Mouse (Mus musculus) monocyte, adult 5-6 weeks (primary cell): ENCODE results near the gene Hist1h2ah. TPM values are rescaled to one million over a fixed set of nuclear protein-coding genes. Genes with fewer than 3 reads are reported as not detected.

Experiments used
- ATAC-seq: fragments of 153-309, 156-312 bp; replicated peaks from 2 replicates; pipeline ENCODE4 v1.8.0; 2017; ENCODE audit warnings: mild to moderate bottlenecking; ENCODE audit not compliant: low TSS enrichment, insufficient number of reproducible peaks, severe bottlenecking, poor library complexity, low FRiP score
- total RNA-seq: library from RNA; stranded (forward); fragments of 200-1000, 200-491, 200-594 nt; gene quantifications from 3 replicates; pipeline ENCODE4 v1.2.3, GENCODE M21; 2017

Gene Hist1h2ah
- total RNA-seq, 1 experiment from 2014 or later: not detected

DNA sequence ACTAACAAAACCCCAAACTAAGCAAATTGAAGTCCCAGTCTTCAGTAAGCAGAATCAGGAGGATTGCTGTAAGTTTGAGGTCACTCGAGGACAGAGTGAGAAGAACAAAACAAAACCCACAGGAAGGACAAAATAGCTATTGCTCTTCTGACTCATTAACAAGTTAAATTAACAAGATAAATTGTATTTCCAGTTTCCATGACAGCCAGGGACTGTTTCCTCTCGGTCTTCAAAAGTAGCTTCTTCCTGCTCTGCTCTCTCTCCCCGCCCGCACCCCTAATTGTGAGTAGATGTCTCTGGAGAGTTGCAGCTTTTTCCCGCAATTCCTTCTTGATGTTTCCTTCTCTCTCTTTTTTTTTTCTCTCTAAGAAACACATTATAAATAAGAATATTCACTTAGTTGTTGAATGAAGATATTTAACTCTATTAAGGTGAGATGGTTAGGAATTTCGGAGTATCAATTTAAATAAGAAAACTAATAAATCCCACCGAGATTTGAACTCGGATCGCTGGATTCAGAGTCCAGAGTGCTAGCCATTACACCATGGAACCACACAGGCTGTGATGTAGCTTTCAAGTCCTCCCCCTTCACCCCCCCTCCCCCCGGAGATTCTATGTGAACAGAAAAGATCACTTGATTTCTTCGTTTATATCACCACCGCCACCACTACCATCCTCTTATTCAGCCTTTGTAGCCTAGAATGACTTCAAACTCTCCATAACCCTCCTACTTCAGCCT, 39.1 kb downstream of the Hist1h2ah start:
- ATAC-seq: no peak

DNA sequence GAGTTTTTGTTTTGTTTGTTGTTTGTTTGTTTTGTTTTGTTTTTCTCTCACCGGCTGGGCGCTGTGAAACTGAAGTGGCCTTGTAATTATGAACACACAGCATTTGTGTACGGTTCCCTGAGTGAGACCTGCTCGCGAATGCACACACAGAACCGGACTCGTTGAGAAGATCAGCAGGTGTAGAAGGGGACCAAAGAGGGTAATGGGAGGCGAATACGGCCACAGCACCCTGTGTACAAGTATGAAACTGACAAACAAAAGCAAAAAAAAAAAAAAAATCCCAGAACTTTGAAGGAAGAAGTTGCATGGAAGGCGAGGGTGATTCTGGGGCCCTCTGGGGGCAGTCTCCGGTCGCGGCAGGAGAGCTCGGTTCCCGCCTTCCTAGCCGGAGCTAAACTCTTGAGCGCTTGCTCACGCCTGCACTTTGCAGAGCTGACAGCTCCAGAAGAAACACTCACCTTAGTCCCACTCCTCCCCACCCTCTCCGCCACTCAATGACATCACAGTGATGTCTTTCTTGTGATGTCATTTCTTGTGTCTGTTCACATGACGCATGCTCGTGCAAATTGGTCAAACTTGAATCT, 39.9 kb downstream of the Hist1h2ah start:
- peak; percentile 48; the same call in 1 of the 2 replicates for ATAC-seq

DNA sequence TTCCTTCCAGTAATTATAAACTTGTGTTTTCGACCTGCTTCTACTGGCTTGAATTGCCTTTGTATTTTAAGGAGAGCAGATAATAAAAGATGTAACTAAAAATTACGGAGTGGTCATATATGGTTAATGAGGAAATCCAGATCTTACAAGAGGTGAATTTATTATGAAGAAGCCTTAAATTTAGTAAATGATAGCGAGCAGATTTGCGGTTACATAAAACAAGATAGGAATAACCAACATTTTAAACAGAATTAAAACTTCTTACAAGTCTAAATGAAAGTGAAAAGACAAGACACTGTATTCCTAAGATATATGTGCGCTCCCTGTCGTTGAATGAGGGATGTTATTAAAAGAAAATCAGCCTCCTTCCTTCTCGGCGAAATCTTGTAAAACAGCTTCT, 40.5 kb downstream of the Hist1h2ah start:
- ATAC-seq: no peak

DNA sequence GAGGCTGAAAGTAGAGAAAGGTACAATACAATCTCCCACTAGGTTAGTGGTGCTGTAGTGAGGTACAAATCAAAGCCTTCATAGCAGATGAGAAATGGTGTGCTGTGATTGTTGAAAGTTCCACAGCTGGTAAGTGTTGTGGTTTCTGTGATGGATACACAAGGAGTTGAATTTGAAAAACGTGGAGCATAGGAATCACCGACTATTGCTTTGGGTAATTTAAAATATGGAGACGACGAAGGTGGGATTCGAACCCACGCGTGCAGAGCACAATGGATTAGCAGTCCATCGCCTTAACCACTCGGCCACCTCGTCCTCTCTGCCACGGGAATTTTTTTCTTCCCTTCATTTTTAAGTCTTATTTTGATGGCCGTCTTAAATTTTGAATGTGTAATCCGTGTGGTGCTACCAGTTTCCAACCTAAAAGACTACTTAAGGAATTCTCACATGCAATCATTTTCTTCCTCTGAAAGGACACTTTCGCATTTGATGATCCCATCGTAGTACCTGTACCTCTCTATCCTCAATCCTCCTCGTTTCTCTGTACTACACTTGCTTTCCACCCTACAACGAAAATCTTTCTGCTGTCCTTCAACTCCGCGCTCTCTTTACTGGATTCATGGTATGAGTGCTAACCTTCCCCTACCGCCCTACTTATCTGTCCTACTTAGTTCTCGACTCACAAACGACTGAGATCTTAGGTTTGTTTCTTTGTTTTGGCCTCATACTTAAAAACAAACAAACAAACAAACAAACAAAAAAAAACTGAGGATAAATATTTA, 41.2 kb downstream of the Hist1h2ah start:
- no peak for ATAC-seq

DNA sequence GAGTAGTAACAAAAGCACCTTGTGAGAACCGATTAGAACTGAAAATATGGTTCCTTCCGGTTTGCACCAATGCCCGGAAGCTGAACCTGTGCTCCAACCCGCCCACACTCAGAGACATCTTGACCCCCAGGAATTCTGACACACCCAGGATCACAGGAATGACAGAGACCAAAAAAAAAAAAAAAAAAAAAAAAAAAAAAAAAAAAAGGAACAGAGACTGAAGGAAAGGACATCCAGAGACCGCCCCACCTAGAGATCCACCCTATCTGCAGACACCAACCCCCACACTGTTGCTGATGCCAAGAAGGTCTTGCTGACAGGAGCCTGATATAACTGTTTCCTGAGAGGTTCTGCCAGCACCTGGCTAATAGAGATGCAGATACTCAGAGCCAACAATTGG, 42.8 kb downstream of the Hist1h2ah start:
- ATAC-seq: no peak

Other genes with a start within 250 kb of the Hist1h2ah start
- 15.0 to 50.0 TPM (median 36.2 TPM) in 3 replicates for gene Hist1h2an, start 248.3 kb downstream of the Hist1h2ah start, total RNA-seq
- gene Hist1h2bp, start 248.1 kb downstream of the Hist1h2ah start, total RNA-seq: 5.2 to 12.6 TPM (median 8.0 TPM) in 3 replicates
- 1.1 to 64.9 TPM (median 28.6 TPM) in 3 replicates for gene Hist1h2bq, start 225.4 kb downstream of the Hist1h2ah start, total RNA-seq
- 114 TPM in 1 of 3 replicates, not detected in the others for gene Hist1h2ao, start 225.1 kb downstream of the Hist1h2ah start, total RNA-seq
- 43.0 to 386 TPM (median 131 TPM) in 3 replicates for gene Hist1h4m, start 223.8 kb downstream of the Hist1h2ah start, total RNA-seq
- 19.1 to 188 TPM (median 85.7 TPM) in 3 replicates for gene Hist1h4n, start 203.4 kb downstream of the Hist1h2ah start, total RNA-seq
- 9.0 to 155 TPM (median 73.9 TPM) in 3 replicates for gene Hist1h2ap, start 202.1 kb downstream of the Hist1h2ah start, total RNA-seq
- gene Hist1h2br, start 201.8 kb downstream of the Hist1h2ah start, total RNA-seq: 18.5 to 55.6 TPM (median 45.1 TPM) in 3 replicates
- gene Zfp184, start 90.5 kb downstream of the Hist1h2ah start, total RNA-seq: 2.1 to 2.6 TPM in 2 of 3 replicates, not detected in the other
- 0.32 to 0.78 TPM in 2 of 3 replicates, not detected in the other for gene Pom121l2, start 54.4 kb downstream of the Hist1h2ah start, total RNA-seq
- gene Prss16, start 25.8 kb downstream of the Hist1h2ah start, total RNA-seq: 0.10 to 0.64 TPM in 2 of 3 replicates, not detected in the other
- 6.8 to 12.3 TPM (median 11.3 TPM) in 3 replicates for gene Hist1h2bk, start 302 bp upstream of the Hist1h2ah start, total RNA-seq
- gene Hist1h4i, start 5.8 kb upstream of the Hist1h2ah start, total RNA-seq: 13.3 to 29.5 TPM (median 23.6 TPM) in 3 replicates
- 17.4 to 59.7 TPM in 2 of 3 replicates, not detected in the other for gene Hist1h2ag, start 7.4 kb upstream of the Hist1h2ah start, total RNA-seq
- gene Hist1h2bj, start 7.6 kb upstream of the Hist1h2ah start, total RNA-seq: 7.1 to 19.9 TPM in 2 of 3 replicates, not detected in the other
- not detected in 3 replicates for gene Vmn1r188, start 48.9 kb upstream of the Hist1h2ah start, total RNA-seq
- not detected in 3 replicates for gene Vmn1r189, start 70.3 kb upstream of the Hist1h2ah start, total RNA-seq
- gene Vmn1r191, start 148.4 kb upstream of the Hist1h2ah start, total RNA-seq: not detected in 3 replicates
- gene Vmn1r192, start 155.6 kb upstream of the Hist1h2ah start, total RNA-seq: not detected in 3 replicates
- not detected in 3 replicates for gene Vmn1r193, start 187.6 kb upstream of the Hist1h2ah start, total RNA-seq
- gene Vmn1r194, start 208.6 kb upstream of the Hist1h2ah start, total RNA-seq: not detected in 3 replicates
- not detected in 3 replicates for gene Vmn1r195, start 235.0 kb upstream of the Hist1h2ah start, total RNA-seq